Mouse (Mus musculus) embryo, embryonic 10 days (tissue): ENCODE data around the gene Csnk2b.
A peak's percentile ranks its signal among the peaks of the same experiment; 100 is the strongest.

Experiments
- DNase-seq: peaks from one replicate; pipeline ENCODE4 v3.0.0-alpha.2; 2015; ENCODE audit warnings: low spot score

Csnk2b gene

GRCm38 (mm10) chr17:35088825-35089644 lies 32.8 kb downstream of the Csnk2b start, which contains the start of gene Abhd16a:
Gene Abhd16a (plus strand): TSS chr17:35089263.
- DNase-seq: peak; percentile 98

GRCm38 (mm10) chr17:35088151-35088550 lies 33.7 kb downstream of the Csnk2b start:
- DNase-seq: no peak

- no peak for DNase-seq
These were observed 36.5 kb downstream of the Csnk2b start, which contains the start of gene Ly6g6f for GRCm38 (mm10) chr17:35085208-35085865. Gene Ly6g6f (minus strand): TSS chr17:35085610.

- no peak for DNase-seq
These were observed 37.8 kb downstream of the Csnk2b start for GRCm38 (mm10) chr17:35083929-35084497.

GRCm38 (mm10) chr17:35082841-35083576 lies 38.8 kb downstream of the Csnk2b start:
- DNase-seq: no peak

- DNase-seq: no peak
These were observed 41.1 kb downstream of the Csnk2b start for GRCm38 (mm10) chr17:35080710-35081109.

GRCm38 (mm10) chr17:35080248-35080647 lies 41.6 kb downstream of the Csnk2b start:
- DNase-seq: no peak

GRCm38 (mm10) chr17:35079778-35080177 lies 42.1 kb downstream of the Csnk2b start:
- no peak for DNase-seq

GRCm38 (mm10) chr17:35077786-35078233 lies 44.0 kb downstream of the Csnk2b start, which contains the start of gene Ly6g6d:
Gene Ly6g6d (minus strand): TSS chr17:35078065.
- peak; percentile 75 for DNase-seq

GRCm38 (mm10) chr17:35077285-35077684 lies 44.6 kb downstream of the Csnk2b start:
- DNase-seq: no peak

- peak; percentile 35 for DNase-seq
These were observed 45.2 kb downstream of the Csnk2b start, which contains the start of gene Ly6g6e for GRCm38 (mm10) chr17:35076507-35077176. Gene Ly6g6e (plus strand): TSS chr17:35076902.

GRCm38 (mm10) chr17:35074097-35074496 lies 47.8 kb downstream of the Csnk2b start:
- no peak for DNase-seq

GRCm38 (mm10) chr17:35071454-35071853 lies 50.4 kb downstream of the Csnk2b start:
- DNase-seq: no peak

- no peak for DNase-seq
These were observed 51.2 kb downstream of the Csnk2b start for GRCm38 (mm10) chr17:35070556-35071229.

- DNase-seq: no peak
These were observed 53.5 kb downstream of the Csnk2b start for GRCm38 (mm10) chr17:35068213-35068914.
